Mouse (Mus musculus): ENCODE measurements at regions not wholly inside any gene's neighbourhood (a gene's known extent, or its start where the extent isn't known, plus 50 kb on each side); places are given as distances from the start of the nearest gene placed in this dataset.

- no peaks in the 10 kb centered on the region for H3K4me1 ChIP-seq
- no peaks in the 10 kb centered on the region for H3K36me3 ChIP-seq
- no peaks in the 10 kb centered on the region for H3K27me3 ChIP-seq
- no peaks in the 10 kb centered on the region for H3K9me3 ChIP-seq
- H3K4me3 ChIP-seq, result no peak overlapping the region
- H3K9ac ChIP-seq, result no peak overlapping the region
- H3K27ac ChIP-seq, result no peak overlapping the region
- no peak overlapping the region for H3K4me2 ChIP-seq (replicated peaks)
- WGBS, result 77% methylated on average over 8 of the region's 16 CpGs
- ATAC-seq (ENCODE audit: low FRiP score, low read depth), result no peak
These were observed 52.7 kb upstream of the Trpc4 start for GRCm38 (mm10) chr3:54103098-54103497.

DNA sequence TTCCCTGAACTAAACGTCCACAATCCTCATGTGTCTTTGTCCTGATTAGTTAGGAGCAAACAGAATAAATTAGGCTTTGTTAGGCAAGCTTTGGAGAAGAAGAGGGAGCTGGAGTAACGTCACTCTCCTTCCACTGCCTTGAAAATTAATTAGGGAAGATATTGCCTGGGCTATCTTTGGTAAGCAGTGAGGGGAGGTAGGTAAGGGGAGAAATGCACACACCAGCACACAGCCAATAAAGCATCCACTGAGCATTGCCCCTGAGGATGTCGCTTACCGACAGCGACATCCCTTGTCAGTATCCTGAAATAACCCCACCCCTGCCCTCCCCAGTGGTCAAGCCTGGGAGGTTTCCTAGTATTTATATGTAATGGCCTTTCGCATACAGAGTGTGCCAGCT, 72.2 kb upstream of the Trpc4 start:
- no peaks in the 10 kb centered on the region for H3K36me3 ChIP-seq
- no peak overlapping the region for H3K4me3 ChIP-seq
- no peaks in the 10 kb centered on the region for H3K9me3 ChIP-seq
- no peak for ATAC-seq (ENCODE audit: low FRiP score, low read depth)
- no peak overlapping the region for H3K4me2 ChIP-seq (replicated peaks)
- no peaks in the 10 kb centered on the region for H3K4me1 ChIP-seq
- H3K27ac ChIP-seq, result no peak overlapping the region
- H3K9ac ChIP-seq, result no peak overlapping the region
- no peaks in the 10 kb centered on the region for H3K27me3 ChIP-seq
- 59% methylated on average over 6 of the region's 6 CpGs for WGBS

GRCm38 (mm10) chr3:54076461-54076860, 79.4 kb upstream of the Trpc4 start:
- H3K4me1 ChIP-seq, result no peaks in the 10 kb centered on the region
- no peak overlapping the region for H3K9ac ChIP-seq
- no peaks in the 10 kb centered on the region for H3K27me3 ChIP-seq
- no peak for ATAC-seq (ENCODE audit: low FRiP score, low read depth)
- no peak overlapping the region for H3K4me3 ChIP-seq
- no peaks in the 10 kb centered on the region for H3K9me3 ChIP-seq
- no peaks in the 10 kb centered on the region for H3K36me3 ChIP-seq
- H3K27ac ChIP-seq, result no peak overlapping the region
- H3K4me2 ChIP-seq (replicated peaks), result no peak overlapping the region
- WGBS, result 70% methylated on average over 5 of the region's 5 CpGs

DNA sequence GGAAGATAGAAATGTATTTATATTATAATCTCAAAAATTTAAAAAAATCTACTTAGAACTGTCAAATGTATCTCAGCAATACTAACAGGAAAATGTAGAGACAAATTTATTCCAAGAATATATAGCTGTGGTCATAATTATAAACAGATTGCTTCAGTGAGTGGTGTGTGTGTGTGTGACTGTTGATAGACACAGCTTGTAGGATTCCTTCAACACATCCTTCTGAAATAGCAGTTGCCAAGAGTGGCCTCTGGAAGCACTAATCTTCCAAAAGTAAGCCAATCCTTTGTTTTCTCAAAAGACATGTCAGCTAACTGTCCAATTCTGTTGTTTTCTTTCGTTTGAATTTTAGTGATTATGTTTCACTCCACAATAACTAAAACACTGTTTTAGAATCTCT, 95.2 kb upstream of the Trpc4 start:
- Histone ChIP-seq H3K27ac (no peak overlapping the region), H3K27me3 (no peaks in the 10 kb centered on the region), H3K36me3 (no peaks in the 10 kb centered on the region), H3K9me3 (no peaks in the 10 kb centered on the region), H3K4me1 (no peaks in the 10 kb centered on the region), H3K4me3 (no peak overlapping the region), H3K9ac (no peak overlapping the region), H3K4me2 (replicated peaks) (no peak overlapping the region)
- no peak for ATAC-seq (ENCODE audit: low FRiP score, low read depth)
- 78% methylated on average over 1 of the region's 1 CpGs for WGBS

DNA sequence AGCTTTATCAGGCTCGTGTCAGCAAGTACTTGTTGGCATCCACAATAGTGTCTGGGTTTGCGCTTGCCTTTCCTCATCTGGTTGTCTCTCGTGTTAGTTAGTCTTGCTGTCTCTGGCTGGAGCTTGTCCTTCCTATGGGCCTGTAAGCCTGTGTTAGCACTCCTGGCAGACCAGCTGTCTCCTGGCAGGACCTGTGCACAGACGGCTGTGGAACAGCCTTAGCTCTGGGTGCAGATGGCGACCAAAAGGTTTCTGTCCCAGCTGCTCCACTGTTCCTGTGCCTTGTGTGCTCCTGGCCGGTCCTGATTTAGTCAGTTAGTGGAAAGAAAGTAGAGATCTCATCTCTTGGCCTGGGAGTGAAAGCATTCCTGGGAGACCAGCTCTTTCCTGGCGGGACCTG, 101.5 kb upstream of the Trpc4 start:
- H3K9me3 ChIP-seq, result no peaks in the 10 kb centered on the region
- H3K9ac ChIP-seq, result no peak overlapping the region
- peaks cover 14% of the 10 kb centered on the region for H3K4me1 ChIP-seq
- ATAC-seq (ENCODE audit: low FRiP score, low read depth), result no peak
- no peak overlapping the region for H3K4me3 ChIP-seq
- H3K4me2 ChIP-seq (replicated peaks), result no peak overlapping the region
- WGBS, result 78% methylated on average over 7 of the region's 7 CpGs
- no peaks in the 10 kb centered on the region for H3K36me3 ChIP-seq
- H3K27ac ChIP-seq, result no peak overlapping the region
- no peaks in the 10 kb centered on the region for H3K27me3 ChIP-seq

GRCm38 (mm10) chr3:54049370-54049769, 106.5 kb upstream of the Trpc4 start:
- Histone ChIP-seq H3K4me3 (no peak overlapping the region), H3K4me1 (peaks cover 15% of the 10 kb centered on the region), H3K4me2 (replicated peaks) (no peak overlapping the region), H3K27ac (no peak overlapping the region), H3K36me3 (no peaks in the 10 kb centered on the region), H3K27me3 (no peaks in the 10 kb centered on the region), H3K9me3 (no peaks in the 10 kb centered on the region), H3K9ac (no peak overlapping the region)
- 56% methylated on average over 2 of the region's 2 CpGs for WGBS
- ATAC-seq (ENCODE audit: low FRiP score, low read depth), result no peak

DNA sequence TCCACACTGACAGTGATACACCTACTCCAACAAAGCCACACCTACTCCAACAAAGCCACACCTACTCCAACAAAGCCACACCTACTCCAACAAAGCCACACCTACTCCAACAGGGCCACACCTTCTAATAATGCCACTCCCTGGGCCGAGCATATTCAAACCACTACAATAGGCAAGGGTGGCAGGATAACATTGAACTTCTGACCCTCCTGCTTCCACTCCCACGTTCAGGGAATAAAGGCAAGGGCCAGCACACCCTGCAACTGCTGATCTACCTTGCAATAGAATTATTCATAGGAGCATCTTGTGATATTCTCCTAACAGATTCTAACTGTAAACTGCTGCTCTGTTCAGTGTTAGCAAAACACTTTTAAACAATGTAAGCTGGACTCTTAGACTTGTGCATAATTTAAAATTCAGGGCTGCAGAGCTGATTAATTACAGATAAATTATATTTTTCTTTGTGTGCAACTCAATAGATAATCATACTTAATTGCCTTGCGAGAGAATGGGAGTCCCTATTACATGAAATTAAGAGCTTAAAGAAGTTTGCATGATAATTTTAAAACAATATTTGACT, 107.7 kb upstream of the Trpc4 start:
- 72% methylated on average over 3 of the region's 3 CpGs for WGBS
- Histone ChIP-seq H3K4me3 (no peak overlapping the region), H3K9me3 (no peaks in the 10 kb centered on the region), H3K4me2 (replicated peaks) (no peak overlapping the region), H3K9ac (no peak overlapping the region), H3K27ac (no peak overlapping the region), H3K27me3 (no peaks in the 10 kb centered on the region), H3K4me1 (peaks cover 15% of the 10 kb centered on the region), H3K36me3 (no peaks in the 10 kb centered on the region)
- no peak for ATAC-seq (ENCODE audit: low FRiP score, low read depth)

DNA sequence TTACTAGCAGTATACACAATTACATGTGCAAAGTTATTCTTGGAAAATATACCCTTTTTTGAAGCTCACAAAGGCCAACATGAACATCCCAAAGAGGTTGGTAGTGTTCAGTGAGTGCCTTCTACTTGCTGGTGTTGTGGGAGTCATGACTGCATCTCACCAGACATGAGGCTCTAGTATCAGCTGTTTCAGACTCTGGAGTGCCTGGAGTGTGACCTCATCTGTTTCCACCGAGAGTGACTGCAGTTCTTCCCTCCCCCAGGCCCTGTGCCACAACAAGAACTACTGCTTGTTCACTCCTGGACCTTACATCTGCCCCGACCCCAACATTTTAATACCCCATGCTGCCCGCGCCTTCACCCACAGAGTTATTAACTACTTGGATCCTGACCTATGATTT, 128.5 kb upstream of the Trpc4 start:
- Histone ChIP-seq H3K36me3 (no peaks in the 10 kb centered on the region), H3K9me3 (no peaks in the 10 kb centered on the region), H3K27me3 (no peaks in the 10 kb centered on the region), H3K4me2 (replicated peaks) (no peak overlapping the region), H3K4me1 (0 out of 2 replicates have a peak, but pooled peaks cover 3% of the 10 kb centered on the region), H3K9ac (no peak overlapping the region), H3K4me3 (no peak overlapping the region), H3K27ac (no peak overlapping the region)
- 57% methylated on average over 4 of the region's 4 CpGs for WGBS
- no peak for ATAC-seq (ENCODE audit: low FRiP score, low read depth)

GRCm38 (mm10) chr3:54020196-54020595, 135.6 kb upstream of the Trpc4 start:
- no peak overlapping the region for H3K4me3 ChIP-seq
- no peaks in the 10 kb centered on the region for H3K27me3 ChIP-seq
- H3K9me3 ChIP-seq, result no peaks in the 10 kb centered on the region
- no peak for ATAC-seq (ENCODE audit: low FRiP score, low read depth)
- H3K36me3 ChIP-seq, result no peaks in the 10 kb centered on the region
- no peak overlapping the region for H3K4me2 ChIP-seq (replicated peaks)
- H3K4me1 ChIP-seq, result no peaks in the 10 kb centered on the region
- WGBS, result 85% methylated on average over 4 of the region's 4 CpGs
- no peak overlapping the region for H3K27ac ChIP-seq
- no peak overlapping the region for H3K9ac ChIP-seq

DNA sequence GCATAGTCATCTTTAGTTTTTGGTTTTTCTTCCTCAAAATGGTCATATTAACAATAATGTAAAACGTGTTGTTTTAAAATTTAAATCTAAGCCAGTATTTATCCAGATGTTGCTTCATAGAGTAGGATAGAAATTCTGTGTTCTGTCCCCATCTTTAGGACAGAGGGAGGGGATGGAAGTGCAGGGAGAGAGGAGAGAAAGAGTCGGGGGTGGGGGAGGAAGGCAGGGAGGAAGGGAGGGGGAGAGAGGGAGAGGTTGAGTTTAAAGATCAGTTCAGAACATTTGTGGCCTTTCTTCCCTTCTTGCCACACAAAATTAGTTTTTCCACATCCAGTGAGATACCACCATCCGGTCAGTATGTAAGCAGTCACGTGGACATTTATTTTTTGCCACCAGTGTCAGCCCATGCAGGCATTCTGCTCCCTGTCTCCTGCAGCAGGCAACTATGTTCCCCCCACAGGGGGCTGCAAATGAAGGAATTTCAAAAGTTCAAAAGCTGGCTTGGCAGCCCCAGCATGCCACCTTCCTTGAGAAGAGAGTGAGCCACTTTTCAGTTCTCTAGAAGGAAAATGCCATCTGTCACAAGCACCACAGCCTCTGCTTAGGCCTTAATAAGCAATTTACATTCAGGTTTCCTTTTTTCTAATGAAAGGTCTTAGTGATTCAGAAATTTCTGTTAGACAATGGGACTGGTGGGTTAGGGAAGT, 137.7 kb upstream of the Trpc4 start:
- H3K4me2 ChIP-seq (replicated peaks), result no peak overlapping the region
- H3K9ac ChIP-seq, result no peak overlapping the region
- H3K4me1 ChIP-seq, result no peaks in the 10 kb centered on the region
- H3K36me3 ChIP-seq, result no peaks in the 10 kb centered on the region
- no peak for ATAC-seq (ENCODE audit: low FRiP score, low read depth)
- no peaks in the 10 kb centered on the region for H3K9me3 ChIP-seq
- no peak overlapping the region for H3K27ac ChIP-seq
- 31% methylated on average over 4 of the region's 4 CpGs for WGBS
- no peak overlapping the region for H3K4me3 ChIP-seq
- no peaks in the 10 kb centered on the region for H3K27me3 ChIP-seq

DNA sequence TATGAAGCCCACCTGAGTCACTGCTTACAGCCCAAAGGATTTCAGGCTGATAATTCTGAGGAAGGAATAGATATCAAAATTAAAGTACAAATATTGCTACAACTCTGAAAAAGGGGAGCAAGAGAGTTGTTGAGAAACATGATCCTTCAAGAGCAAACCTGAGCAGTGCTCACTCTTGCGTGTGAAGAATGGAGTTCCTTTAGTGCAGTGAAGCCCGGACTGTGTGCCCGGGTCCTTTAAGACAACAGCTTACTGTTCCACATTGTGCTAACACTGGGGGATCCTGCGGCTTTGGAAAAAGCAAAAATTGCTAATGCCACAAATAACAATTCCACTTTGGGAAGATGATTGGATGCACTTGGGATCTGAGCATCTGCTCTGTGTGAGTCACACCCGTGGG, 139.0 kb upstream of the Trpc4 start:
- Histone ChIP-seq H3K36me3 (no peaks in the 10 kb centered on the region), H3K9ac (no peak overlapping the region), H3K27ac (no peak overlapping the region), H3K4me3 (no peak overlapping the region), H3K27me3 (no peaks in the 10 kb centered on the region), H3K4me1 (no peaks in the 10 kb centered on the region), H3K4me2 (replicated peaks) (no peak overlapping the region), H3K9me3 (no peaks in the 10 kb centered on the region)
- no peak for ATAC-seq (ENCODE audit: low FRiP score, low read depth)
- 82% methylated on average over 5 of the region's 5 CpGs for WGBS

GRCm38 (mm10) chr3:54011016-54011415, 144.8 kb upstream of the Trpc4 start:
- H3K27ac ChIP-seq, result no peak overlapping the region
- no peak overlapping the region for H3K9ac ChIP-seq
- no peaks in the 10 kb centered on the region for H3K27me3 ChIP-seq
- no peaks in the 10 kb centered on the region for H3K9me3 ChIP-seq
- H3K4me3 ChIP-seq, result no peak overlapping the region
- 87% methylated on average over 2 of the region's 2 CpGs for WGBS
- ATAC-seq (ENCODE audit: low FRiP score, low read depth), result no peak
- no peak overlapping the region for H3K4me2 ChIP-seq (replicated peaks)
- H3K36me3 ChIP-seq, result no peaks in the 10 kb centered on the region
- H3K4me1 ChIP-seq, result no peaks in the 10 kb centered on the region

- no peaks in the 10 kb centered on the region for H3K9me3 ChIP-seq
- H3K4me3 ChIP-seq, result no peak overlapping the region
- H3K9ac ChIP-seq, result no peak overlapping the region
- no peaks in the 10 kb centered on the region for H3K36me3 ChIP-seq
- WGBS, result 83% methylated on average over 4 of the region's 4 CpGs
- no peaks in the 10 kb centered on the region for H3K4me1 ChIP-seq
- no peak for ATAC-seq (ENCODE audit: low FRiP score, low read depth)
- no peak overlapping the region for H3K27ac ChIP-seq
- no peak overlapping the region for H3K4me2 ChIP-seq (replicated peaks)
- H3K27me3 ChIP-seq, result no peaks in the 10 kb centered on the region
These were observed 129.4 kb upstream of the Ufm1 start for GRCm38 (mm10) chr3:53992993-53993392.
